Mouse (Mus musculus): Measurements from ENCODE around the gene Rflna. TPM values are rescaled to one million over a fixed set of nuclear protein-coding genes. Genes with fewer than 3 reads are reported as not detected.

The Rflna gene
- polyA plus RNA-seq, 1 experiment = not detected

GRCm38 (mm10) chr5:125003873-125004255 lies 843 bp downstream of the Rflna start:
- no peak for TF ChIP-seq POLR2A (IDR thresholded peaks at IDR 0.05; ENCODE audit: borderline replicate concordance, low read depth, low read length)
- no peak for TF ChIP-seq CTCF (IDR thresholded peaks at IDR 0.05; ENCODE audit: low read depth, low read length)
- no peak overlapping the region for H3K27ac ChIP-seq (ENCODE audit: insufficient read depth, low read depth, low read length)
- no peak overlapping the region for H3K4me3 ChIP-seq (ENCODE audit: insufficient read depth, low read length)
- H3K4me1 ChIP-seq (ENCODE audit: control insufficient read depth, insufficient read depth, low read length) = no peaks in the 10 kb centered on the region

- Histone ChIP-seq H3K4me3 (ENCODE audit: insufficient read depth, low read length) (no peak overlapping the region), H3K27ac (ENCODE audit: insufficient read depth, low read depth, low read length) (no peak overlapping the region), H3K4me1 (ENCODE audit: control insufficient read depth, insufficient read depth, low read length) (no peaks in the 10 kb centered on the region)
- TF ChIP-seq POLR2A (IDR thresholded peaks at IDR 0.05; ENCODE audit: borderline replicate concordance, low read depth, low read length) (no peak), CTCF (IDR thresholded peaks at IDR 0.05; ENCODE audit: low read depth, low read length) (no peak)
Measured at GRCm38 (mm10) chr5:125005871-125006652, 3.0 kb downstream of the Rflna start.

DNA sequence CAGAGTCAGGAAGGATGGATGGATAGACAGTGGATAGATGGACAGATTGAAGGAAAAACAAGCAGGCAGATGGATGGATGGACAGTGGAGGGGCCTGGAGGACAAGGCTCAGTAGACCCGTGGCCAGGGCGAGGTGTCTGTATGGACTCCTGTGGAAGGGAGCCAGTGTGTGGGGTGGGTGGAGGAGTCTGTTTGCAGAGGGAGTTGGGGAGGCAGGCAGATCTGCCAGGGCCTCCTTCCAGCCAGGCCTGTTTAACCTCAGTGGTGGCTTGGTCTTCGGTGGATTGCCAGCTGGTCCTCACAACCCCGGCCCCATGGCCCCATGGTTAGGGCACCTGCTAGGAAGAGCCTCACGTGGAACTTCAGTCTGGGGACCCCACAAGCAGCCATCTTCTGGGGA lies 3.9 kb downstream of the Rflna start:
- H3K27ac ChIP-seq (ENCODE audit: insufficient read depth, low read depth, low read length) = no peak overlapping the region
- H3K4me3 ChIP-seq (ENCODE audit: insufficient read depth, low read length) = no peak overlapping the region
- no peak for TF ChIP-seq POLR2A (IDR thresholded peaks at IDR 0.05; ENCODE audit: borderline replicate concordance, low read depth, low read length)
- no peak for TF ChIP-seq CTCF (IDR thresholded peaks at IDR 0.05; ENCODE audit: low read depth, low read length)
- H3K4me1 ChIP-seq (ENCODE audit: control insufficient read depth, insufficient read depth, low read length) = no peaks in the 10 kb centered on the region

DNA sequence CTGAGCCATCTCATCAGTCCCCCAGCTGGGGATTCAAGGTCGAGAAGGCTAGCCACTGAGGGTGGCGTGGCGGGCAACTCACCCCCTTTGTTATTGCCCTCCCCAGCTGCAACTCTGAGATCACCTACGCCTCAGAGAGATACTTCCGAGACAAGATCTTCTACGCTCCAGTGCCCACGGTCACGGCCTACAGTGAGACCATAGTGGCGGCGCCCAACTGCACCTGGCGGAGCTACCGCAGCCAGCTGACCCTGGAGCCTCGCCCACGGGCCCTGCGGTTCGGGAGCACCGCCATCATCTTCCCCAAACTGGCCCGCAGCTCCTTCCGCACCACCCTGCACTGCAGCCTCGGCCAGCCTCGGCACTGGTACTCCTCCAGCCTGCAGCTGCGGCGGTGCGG lies 8.1 kb downstream of the Rflna start:
- Histone ChIP-seq H3K4me3 (ENCODE audit: insufficient read depth, low read length) (no peak overlapping the region), H3K27ac (ENCODE audit: insufficient read depth, low read depth, low read length) (no peak overlapping the region), H3K4me1 (ENCODE audit: control insufficient read depth, insufficient read depth, low read length) (no peaks in the 10 kb centered on the region)
- no peak for TF ChIP-seq CTCF (IDR thresholded peaks at IDR 0.05; ENCODE audit: low read depth, low read length)
- TF ChIP-seq POLR2A (IDR thresholded peaks at IDR 0.05; ENCODE audit: borderline replicate concordance, low read depth, low read length) = no peak

GRCm38 (mm10) chr5:125011628-125012027 lies 8.6 kb downstream of the Rflna start:
- Histone ChIP-seq H3K27ac (ENCODE audit: insufficient read depth, low read depth, low read length) (no peak overlapping the region), H3K4me1 (ENCODE audit: control insufficient read depth, insufficient read depth, low read length) (no peaks in the 10 kb centered on the region), H3K4me3 (ENCODE audit: insufficient read depth, low read length) (no peak overlapping the region)
- TF ChIP-seq POLR2A (IDR thresholded peaks at IDR 0.05; ENCODE audit: borderline replicate concordance, low read depth, low read length) (no peak), CTCF (IDR thresholded peaks at IDR 0.05; ENCODE audit: low read depth, low read length) (no peak)

- no peak overlapping the region for H3K4me3 ChIP-seq (ENCODE audit: insufficient read depth, low read length)
- TF ChIP-seq CTCF (IDR thresholded peaks at IDR 0.05; ENCODE audit: low read depth, low read length) (peak; percentile 63), POLR2A (IDR thresholded peaks at IDR 0.05; ENCODE audit: borderline replicate concordance, low read depth, low read length) (no peak)
- H3K4me1 ChIP-seq (ENCODE audit: control insufficient read depth, insufficient read depth, low read length) = no peaks in the 10 kb centered on the region
- H3K27ac ChIP-seq (ENCODE audit: insufficient read depth, low read depth, low read length) = no peak overlapping the region
Measured at GRCm38 (mm10) chr5:125014497-125014896, 11.5 kb downstream of the Rflna start.

DNA sequence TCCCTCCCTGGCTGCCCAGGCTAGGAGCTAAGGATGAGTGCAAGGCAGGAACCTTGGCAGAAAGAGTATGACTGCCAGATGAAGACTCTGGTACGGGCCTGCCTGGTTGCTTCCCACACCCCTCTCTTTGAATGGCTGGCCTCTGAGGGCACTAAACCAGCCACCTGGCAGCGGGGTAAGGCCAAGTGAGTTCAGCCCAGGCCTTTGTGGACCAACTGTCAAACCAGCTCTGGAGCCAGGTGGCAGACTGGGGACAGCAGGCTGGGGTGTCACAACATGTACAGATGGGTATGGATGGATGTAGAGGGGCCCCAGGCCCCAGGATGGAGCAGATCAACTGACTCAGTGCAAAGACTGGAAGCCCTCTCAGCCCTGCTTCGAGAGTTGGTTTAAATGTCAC lies 12.0 kb downstream of the Rflna start:
- Histone ChIP-seq H3K27ac (ENCODE audit: insufficient read depth, low read depth, low read length) (no peak overlapping the region), H3K4me3 (ENCODE audit: insufficient read depth, low read length) (no peak overlapping the region)
- no peak for TF ChIP-seq CTCF (IDR thresholded peaks at IDR 0.05; ENCODE audit: low read depth, low read length)
- TF ChIP-seq POLR2A (IDR thresholded peaks at IDR 0.05; ENCODE audit: borderline replicate concordance, low read depth, low read length) = no peak

DNA sequence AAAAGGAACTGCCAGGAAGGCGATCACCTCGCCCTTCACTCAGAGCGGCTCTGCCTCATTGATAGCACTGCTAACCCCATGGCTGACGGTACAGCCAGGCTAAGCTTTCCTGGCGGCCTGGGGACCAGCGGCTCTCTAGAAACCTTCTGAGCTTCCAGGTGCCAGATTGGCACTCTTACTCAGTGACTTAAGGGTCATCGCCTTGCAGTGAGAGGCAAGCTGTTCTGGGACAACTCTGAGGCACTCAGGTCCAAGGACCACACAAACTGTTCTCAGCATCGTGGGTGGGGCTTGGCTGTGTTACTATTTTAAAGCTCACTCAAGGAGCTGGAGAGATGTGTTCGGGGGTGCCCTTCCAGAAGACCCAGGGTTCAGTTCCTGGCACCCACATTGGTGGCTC lies 12.6 kb downstream of the Rflna start:
- Histone ChIP-seq H3K4me1 (ENCODE audit: control insufficient read depth, insufficient read depth, low read length) (no peaks in the 10 kb centered on the region), H3K27ac (ENCODE audit: insufficient read depth, low read depth, low read length) (no peak overlapping the region), H3K4me3 (ENCODE audit: insufficient read depth, low read length) (no peak overlapping the region)
- TF ChIP-seq POLR2A (IDR thresholded peaks at IDR 0.05; ENCODE audit: borderline replicate concordance, low read depth, low read length) = no peak
- no peak for TF ChIP-seq CTCF (IDR thresholded peaks at IDR 0.05; ENCODE audit: low read depth, low read length)

More for the DNA sequence above, 12.0 kb downstream of the Rflna start:
- no peaks in the 10 kb centered on the region for H3K4me1 ChIP-seq (ENCODE audit: control insufficient read depth, insufficient read depth, low read length)

DNA sequence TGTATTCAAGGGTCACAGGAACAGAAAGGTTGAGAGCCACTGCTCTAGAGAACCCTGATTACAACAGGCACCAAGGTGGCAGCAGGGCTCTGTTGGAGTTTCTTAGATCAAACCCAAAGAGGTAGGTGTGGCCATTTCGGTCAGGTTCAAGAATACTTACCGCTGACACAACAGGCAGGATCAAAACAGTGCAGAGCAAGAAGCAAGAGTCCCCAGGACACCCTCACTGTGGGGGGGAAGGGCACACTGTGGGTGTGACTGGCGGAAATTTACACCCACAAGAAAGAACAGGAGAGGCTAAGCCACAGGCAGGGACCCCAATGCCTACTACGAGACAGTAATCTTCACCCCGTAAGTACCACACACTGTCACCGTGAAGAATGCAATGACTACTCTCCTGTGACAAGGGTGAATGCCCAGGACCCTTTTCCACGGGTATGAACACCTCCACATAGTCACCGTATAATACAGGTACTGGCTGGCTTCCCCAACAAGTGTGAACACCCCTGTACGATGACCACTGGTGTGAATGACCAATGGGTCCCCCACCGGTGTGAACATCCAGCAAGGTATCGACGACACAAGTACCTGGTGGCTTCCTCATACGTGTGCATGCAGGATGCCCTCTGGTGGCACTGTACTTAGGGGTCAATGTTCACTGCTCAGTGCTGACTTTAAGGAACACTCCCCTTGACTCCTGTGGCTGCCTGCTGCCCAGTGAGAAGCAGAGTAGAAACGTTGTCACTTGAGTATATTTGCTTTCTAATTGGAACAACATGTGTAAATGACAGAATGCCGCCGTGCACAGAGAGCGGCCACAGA lies 13.6 kb downstream of the Rflna start:
- no peak for TF ChIP-seq POLR2A (IDR thresholded peaks at IDR 0.05; ENCODE audit: borderline replicate concordance, low read depth, low read length)
- TF ChIP-seq CTCF (IDR thresholded peaks at IDR 0.05; ENCODE audit: low read depth, low read length) = no peak
- no peak overlapping the region for H3K4me3 ChIP-seq (ENCODE audit: insufficient read depth, low read length)
- H3K4me1 ChIP-seq (ENCODE audit: control insufficient read depth, insufficient read depth, low read length) = no peaks in the 10 kb centered on the region
- no peak overlapping the region for H3K27ac ChIP-seq (ENCODE audit: insufficient read depth, low read depth, low read length)

DNA sequence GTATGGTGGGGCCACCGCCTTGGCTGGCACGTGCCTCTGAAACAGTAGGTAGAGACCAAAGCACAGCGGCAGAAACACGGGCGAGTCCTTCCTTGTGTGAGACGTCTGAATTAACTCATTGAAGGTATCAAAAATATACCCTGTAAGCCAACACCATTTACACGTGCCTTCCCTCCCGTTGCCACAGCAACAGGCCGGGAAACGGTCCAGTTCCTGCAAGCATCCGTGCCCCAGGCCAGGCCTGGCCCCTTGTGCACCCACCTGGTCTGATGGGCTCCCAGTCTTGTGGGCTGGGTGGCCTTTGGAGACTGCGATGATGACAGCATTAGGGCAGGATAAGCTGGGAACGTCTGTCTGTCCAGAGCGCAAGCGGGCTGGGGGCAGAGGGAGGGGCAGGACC lies 14.3 kb downstream of the Rflna start:
- Histone ChIP-seq H3K4me3 (ENCODE audit: insufficient read depth, low read length) (no peak overlapping the region), H3K27ac (ENCODE audit: insufficient read depth, low read depth, low read length) (no peak overlapping the region)

More for the DNA sequence above, 14.3 kb downstream of the Rflna start:
- no peak for TF ChIP-seq POLR2A (IDR thresholded peaks at IDR 0.05; ENCODE audit: borderline replicate concordance, low read depth, low read length)
- H3K4me1 ChIP-seq (ENCODE audit: control insufficient read depth, insufficient read depth, low read length) = no peaks in the 10 kb centered on the region
